Mouse (Mus musculus) kidney, adult 8-10 months (tissue): ENCODE results near the gene Gm28551.
"Not testable (repeated sequence)": the region's sequence is repeated elsewhere in the genome, so short reads cannot be mapped to it uniquely, and the experiment has no call there.

Source experiments
- DNase-seq, 2 experiments: peaks; one replicate each; pipeline ENCODE4 v3.0.0; 2022

The Gm28551 gene

GRCm38 (mm10) chr1:53352327-53353261 lies at the start of gene Gm28551, which contains the start of the genes Asdurf and Asnsd1:
Gene Gm28551 (minus strand): TSS chr1:53352667.
Gene Asdurf (minus strand): TSS chr1:53352619.
Gene Asnsd1 (minus strand): TSS chr1:53352752.
- DNase-seq = peak; percentile 97 to 98

- DNase-seq = not testable (repeated sequence)
Measured at GRCm38 (mm10) chr1:53393936-53394760, 41.7 kb upstream of the Gm28551 start.

GRCm38 (mm10) chr1:53388762-53389161 lies 36.3 kb upstream of the Gm28551 start:
- no peak for DNase-seq

- DNase-seq = no peak
Measured at GRCm38 (mm10) chr1:53384085-53384688, 31.7 kb upstream of the Gm28551 start.

- no peak for DNase-seq
Measured at GRCm38 (mm10) chr1:53377731-53378130, 25.3 kb upstream of the Gm28551 start.

GRCm38 (mm10) chr1:53375965-53376364 lies 23.5 kb upstream of the Gm28551 start:
- not testable (repeated sequence) for DNase-seq

- no peak for DNase-seq
Measured at GRCm38 (mm10) chr1:53358988-53359387, 6.5 kb upstream of the Gm28551 start.

GRCm38 (mm10) chr1:53341071-53341470 lies 11.4 kb downstream of the Gm28551 start:
- no peak for DNase-seq

GRCm38 (mm10) chr1:53337403-53337802 lies 15.1 kb downstream of the Gm28551 start:
- DNase-seq = not testable (repeated sequence)

- no peak for DNase-seq
Measured at GRCm38 (mm10) chr1:53335465-53335864, 17.0 kb downstream of the Gm28551 start.

- DNase-seq = not testable (repeated sequence)
Measured at GRCm38 (mm10) chr1:53333527-53333926, 18.9 kb downstream of the Gm28551 start.

GRCm38 (mm10) chr1:53324827-53325494 lies 27.5 kb downstream of the Gm28551 start:
- no peak for DNase-seq

GRCm38 (mm10) chr1:53324277-53324676 lies 28.2 kb downstream of the Gm28551 start:
- DNase-seq = no peak

GRCm38 (mm10) chr1:53323254-53323653 lies 29.2 kb downstream of the Gm28551 start:
- no peak for DNase-seq

GRCm38 (mm10) chr1:53321662-53322344 lies 30.7 kb downstream of the Gm28551 start:
- no peak for DNase-seq

GRCm38 (mm10) chr1:53312989-53313967 lies 39.2 kb downstream of the Gm28551 start, which contains the start of gene Osgepl1:
Gene Osgepl1 (plus strand): TSS chr1:53313624.
- peak; percentile 71 to 85 for DNase-seq

GRCm38 (mm10) chr1:53300506-53300905 lies 52.0 kb downstream of the Gm28551 start:
- no peak for DNase-seq

- DNase-seq = peak; percentile 94 to 97
Measured at GRCm38 (mm10) chr1:53296581-53297383, 55.7 kb downstream of the Gm28551 start, which contains the start of the genes Pms1, Ormdl1 and Gm28778. Gene Pms1 (minus strand): TSS chr1:53297018. Gene Ormdl1 (plus strand): TSS chr1:53297095. Gene Gm28778 (plus strand): TSS chr1:53297111.

- DNase-seq = no peak
Measured at GRCm38 (mm10) chr1:53291197-53291596, 61.3 kb downstream of the Gm28551 start.
